Mouse (Mus musculus) bone marrow macrophage, adult 2 months (primary cell): ENCODE measurements around the gene Plscr1.

Experiments used
- CTCF ChIP-seq: IDR thresholded peaks from 2 replicates; pipeline ENCODE4 v1.5.1; 2012; ENCODE audit warnings: low read depth, mild to moderate bottlenecking, low read length, moderate library complexity
- POLR2A ChIP-seq: IDR thresholded peaks from 2 replicates; pipeline ENCODE4 v1.6.1; 2012; ENCODE audit warnings: mild to moderate bottlenecking, low read depth, low read length, borderline replicate concordance

GRCm38 (mm10) chr9:92305075-92305474, 55.5 kb downstream of the Plscr1 start:
- TF ChIP-seq CTCF (no peak), POLR2A (no peak)
